Mouse (Mus musculus): Measurements from ENCODE around the gene S1pr1. TPM values are rescaled to one million over a fixed set of nuclear protein-coding genes. Genes with fewer than 3 reads are reported as not detected.

The S1pr1 gene
- polyA plus RNA-seq, 1 experiment from 2014 or later, result 17.6 TPM

- Histone ChIP-seq H3K9ac (replicated peaks; ENCODE audit: low read depth, low read length) (no peak overlapping the region), H3K4me2 (replicated peaks; ENCODE audit: low read depth, low read length) (no peak overlapping the region), H3K27me3 (ENCODE audit: control insufficient read depth, insufficient read depth, low read length) (no peaks in the 10 kb centered on the region), H3K27ac (ENCODE audit: low read length) (no peak overlapping the region), H3K36me3 (ENCODE audit: control insufficient read depth, insufficient read depth, low read length) (no peaks in the 10 kb centered on the region), H3K9me3 (ENCODE audit: control insufficient read depth, low read depth, low read length) (no peaks in the 10 kb centered on the region), H3K4me3 (ENCODE audit: low read depth, low read length) (no peak overlapping the region), H3K4me1 (ENCODE audit: control insufficient read depth, insufficient read depth, low read length) (peaks cover 6% of the 10 kb centered on the region; the same call in 1 of the 2 replicates)
- 86% methylated on average over 6 of the region's 6 CpGs for WGBS
- no peak for ATAC-seq (ENCODE audit: insufficient number of reproducible peaks, insufficient read depth, low FRiP score, low read depth)
These were observed 39.0 kb downstream of the S1pr1 start for GRCm38 (mm10) chr3:115675546-115676535.

GRCm38 (mm10) chr3:115674665-115675064 lies 40.2 kb downstream of the S1pr1 start:
- H3K9me3 ChIP-seq (ENCODE audit: control insufficient read depth, low read depth, low read length), result no peaks in the 10 kb centered on the region
- H3K4me3 ChIP-seq (ENCODE audit: low read depth, low read length), result no peak overlapping the region
- H3K9ac ChIP-seq (replicated peaks; ENCODE audit: low read depth, low read length), result no peak overlapping the region
- no peak for ATAC-seq (ENCODE audit: insufficient number of reproducible peaks, insufficient read depth, low FRiP score, low read depth)
- H3K4me1 ChIP-seq (ENCODE audit: control insufficient read depth, insufficient read depth, low read length), result peaks cover 6% of the 10 kb centered on the region; the same call in 1 of the 2 replicates
- H3K36me3 ChIP-seq (ENCODE audit: control insufficient read depth, insufficient read depth, low read length), result no peaks in the 10 kb centered on the region
- H3K27me3 ChIP-seq (ENCODE audit: control insufficient read depth, insufficient read depth, low read length), result no peaks in the 10 kb centered on the region
- H3K27ac ChIP-seq (ENCODE audit: low read length), result no peak overlapping the region
- WGBS, result 79% methylated on average over 5 of the region's 5 CpGs
- H3K4me2 ChIP-seq (replicated peaks; ENCODE audit: low read depth, low read length), result no peak overlapping the region

GRCm38 (mm10) chr3:115673663-115674157 lies 41.2 kb downstream of the S1pr1 start:
- no peaks in the 10 kb centered on the region for H3K27me3 ChIP-seq (ENCODE audit: control insufficient read depth, insufficient read depth, low read length)
- ATAC-seq (ENCODE audit: insufficient number of reproducible peaks, insufficient read depth, low FRiP score, low read depth), result no peak
- 0 out of 2 replicates have a peak overlapping the region, but pooled peaks have one; percentile 7 for H3K4me2 ChIP-seq (replicated peaks; ENCODE audit: low read depth, low read length)
- no peak overlapping the region for H3K9ac ChIP-seq (replicated peaks; ENCODE audit: low read depth, low read length)
- 32% methylated on average over 13 of the region's 13 CpGs for WGBS
- H3K36me3 ChIP-seq (ENCODE audit: control insufficient read depth, insufficient read depth, low read length), result no peaks in the 10 kb centered on the region
- H3K4me3 ChIP-seq (ENCODE audit: low read depth, low read length), result no peak overlapping the region
- no peak overlapping the region for H3K27ac ChIP-seq (ENCODE audit: low read length)
- no peaks in the 10 kb centered on the region for H3K9me3 ChIP-seq (ENCODE audit: control insufficient read depth, low read depth, low read length)
- H3K4me1 ChIP-seq (ENCODE audit: control insufficient read depth, insufficient read depth, low read length), result peaks cover 6% of the 10 kb centered on the region; the same call in 1 of the 2 replicates

- Histone ChIP-seq H3K9me3 (ENCODE audit: control insufficient read depth, low read depth, low read length) (no peaks in the 10 kb centered on the region), H3K4me3 (ENCODE audit: low read depth, low read length) (no peak overlapping the region), H3K9ac (replicated peaks; ENCODE audit: low read depth, low read length) (no peak overlapping the region), H3K27ac (ENCODE audit: low read length) (no peak overlapping the region), H3K4me2 (replicated peaks; ENCODE audit: low read depth, low read length) (0 out of 2 replicates have a peak overlapping the region, but pooled peaks have one; percentile 7), H3K27me3 (ENCODE audit: control insufficient read depth, insufficient read depth, low read length) (no peaks in the 10 kb centered on the region), H3K36me3 (ENCODE audit: control insufficient read depth, insufficient read depth, low read length) (no peaks in the 10 kb centered on the region), H3K4me1 (ENCODE audit: control insufficient read depth, insufficient read depth, low read length) (peaks cover 6% of the 10 kb centered on the region; the same call in 1 of the 2 replicates)
- WGBS, result 58% methylated on average over 9 of the region's 9 CpGs
- no peak for ATAC-seq (ENCODE audit: insufficient number of reproducible peaks, insufficient read depth, low FRiP score, low read depth)
These were observed 41.8 kb downstream of the S1pr1 start for GRCm38 (mm10) chr3:115672965-115673662.

- Histone ChIP-seq H3K9me3 (ENCODE audit: control insufficient read depth, low read depth, low read length) (no peaks in the 10 kb centered on the region), H3K4me1 (ENCODE audit: control insufficient read depth, insufficient read depth, low read length) (peaks cover 6% of the 10 kb centered on the region; the same call in 1 of the 2 replicates), H3K9ac (replicated peaks; ENCODE audit: low read depth, low read length) (no peak overlapping the region), H3K36me3 (ENCODE audit: control insufficient read depth, insufficient read depth, low read length) (no peaks in the 10 kb centered on the region), H3K27ac (ENCODE audit: low read length) (no peak overlapping the region), H3K4me3 (ENCODE audit: low read depth, low read length) (no peak overlapping the region), H3K4me2 (replicated peaks; ENCODE audit: low read depth, low read length) (no peak overlapping the region), H3K27me3 (ENCODE audit: control insufficient read depth, insufficient read depth, low read length) (no peaks in the 10 kb centered on the region)
- WGBS, result 69% methylated on average over 1 of the region's 1 CpGs
- no peak for ATAC-seq (ENCODE audit: insufficient number of reproducible peaks, insufficient read depth, low FRiP score, low read depth)
These were observed 45.6 kb downstream of the S1pr1 start for GRCm38 (mm10) chr3:115669230-115669629.

- no peaks in the 10 kb centered on the region for H3K4me1 ChIP-seq (ENCODE audit: control insufficient read depth, insufficient read depth, low read length)
- no peak overlapping the region for H3K9ac ChIP-seq (replicated peaks; ENCODE audit: low read depth, low read length)
- no peak overlapping the region for H3K4me3 ChIP-seq (ENCODE audit: low read depth, low read length)
- H3K27ac ChIP-seq (ENCODE audit: low read length), result no peak overlapping the region
- no peaks in the 10 kb centered on the region for H3K27me3 ChIP-seq (ENCODE audit: control insufficient read depth, insufficient read depth, low read length)
- H3K9me3 ChIP-seq (ENCODE audit: control insufficient read depth, low read depth, low read length), result no peaks in the 10 kb centered on the region
- no peak overlapping the region for H3K4me2 ChIP-seq (replicated peaks; ENCODE audit: low read depth, low read length)
- no peak for ATAC-seq (ENCODE audit: insufficient number of reproducible peaks, insufficient read depth, low FRiP score, low read depth)
- WGBS, result 81% methylated on average over 2 of the region's 2 CpGs
- no peaks in the 10 kb centered on the region for H3K36me3 ChIP-seq (ENCODE audit: control insufficient read depth, insufficient read depth, low read length)
These were observed 47.7 kb downstream of the S1pr1 start for GRCm38 (mm10) chr3:115667182-115667581.

GRCm38 (mm10) chr3:115666547-115666946 lies 48.3 kb downstream of the S1pr1 start:
- no peak overlapping the region for H3K27ac ChIP-seq (ENCODE audit: low read length)
- no peak overlapping the region for H3K4me3 ChIP-seq (ENCODE audit: low read depth, low read length)
- H3K9me3 ChIP-seq (ENCODE audit: control insufficient read depth, low read depth, low read length), result no peaks in the 10 kb centered on the region
- ATAC-seq (ENCODE audit: insufficient number of reproducible peaks, insufficient read depth, low FRiP score, low read depth), result no peak
- no peaks in the 10 kb centered on the region for H3K4me1 ChIP-seq (ENCODE audit: control insufficient read depth, insufficient read depth, low read length)
- H3K9ac ChIP-seq (replicated peaks; ENCODE audit: low read depth, low read length), result no peak overlapping the region
- 41% methylated on average over 8 of the region's 8 CpGs for WGBS
- H3K4me2 ChIP-seq (replicated peaks; ENCODE audit: low read depth, low read length), result no peak overlapping the region
- H3K36me3 ChIP-seq (ENCODE audit: control insufficient read depth, insufficient read depth, low read length), result no peaks in the 10 kb centered on the region
- no peaks in the 10 kb centered on the region for H3K27me3 ChIP-seq (ENCODE audit: control insufficient read depth, insufficient read depth, low read length)

GRCm38 (mm10) chr3:115664497-115664896 lies 50.4 kb downstream of the S1pr1 start:
- ATAC-seq (ENCODE audit: insufficient number of reproducible peaks, insufficient read depth, low FRiP score, low read depth), result no peak
- Histone ChIP-seq H3K27me3 (ENCODE audit: control insufficient read depth, insufficient read depth, low read length) (no peaks in the 10 kb centered on the region), H3K27ac (ENCODE audit: low read length) (no peak overlapping the region), H3K36me3 (ENCODE audit: control insufficient read depth, insufficient read depth, low read length) (no peaks in the 10 kb centered on the region), H3K4me2 (replicated peaks; ENCODE audit: low read depth, low read length) (no peak overlapping the region), H3K4me3 (ENCODE audit: low read depth, low read length) (no peak overlapping the region), H3K9ac (replicated peaks; ENCODE audit: low read depth, low read length) (no peak overlapping the region), H3K9me3 (ENCODE audit: control insufficient read depth, low read depth, low read length) (no peaks in the 10 kb centered on the region), H3K4me1 (ENCODE audit: control insufficient read depth, insufficient read depth, low read length) (no peaks in the 10 kb centered on the region)
- WGBS, result 49% methylated on average over 3 of the region's 3 CpGs
